Mouse (Mus musculus) hindbrain, embryonic 16.5 days (tissue): Measurements from ENCODE around the gene 4930451I11Rik. TPM values are rescaled to one million over a fixed set of nuclear protein-coding genes. Genes with fewer than 3 reads are reported as not detected.

Experiments
- ATAC-seq: fragments of 200-750 bp; cut with Nextera tagmentation; 2 replicates; pipeline ENCODE4 v1.8.0; 2017; ENCODE audit warnings: moderate TSS enrichment, moderate library complexity
- H3K27ac ChIP-seq: fragments of 300-500 bp; sonication (generic); 2 replicates; pipeline ENCODE4 v1.5.1; 2014; ENCODE audit warnings: low read depth, mild to moderate bottlenecking, control low read depth, low read length, moderate library complexity
- H3K27me3 ChIP-seq: fragments of 300-500 bp; sonication (generic); replicated peaks from 2 replicates; pipeline ENCODE4 v1.6.1; 2014; ENCODE audit warnings: low read length; ENCODE audit not compliant: control insufficient read depth, insufficient read depth
- H3K36me3 ChIP-seq: fragments of 300-500 bp; sonication (generic); 2 replicates; pipeline ENCODE4 v1.6.1; 2014; ENCODE audit warnings: mild to moderate bottlenecking, low read length, moderate library complexity, mixed read lengths; ENCODE audit not compliant: control insufficient read depth, insufficient read depth
- H3K4me1 ChIP-seq: fragments of 300-500 bp; sonication (generic); 2 replicates; pipeline ENCODE4 v1.6.1; 2014; ENCODE audit warnings: low read depth, low read length; ENCODE audit not compliant: control insufficient read depth, insufficient read depth
- H3K4me2 ChIP-seq: fragments of 300-500 bp; sonication (generic); 2 replicates; pipeline ENCODE4 v1.6.1; 2014; ENCODE audit warnings: mild to moderate bottlenecking, low read length, control low read depth, moderate library complexity
- H3K4me3 ChIP-seq: fragments of 300-500 bp; sonication (generic); 2 replicates; pipeline ENCODE4 v1.5.1; 2014; ENCODE audit warnings: mild to moderate bottlenecking, low read length, control low read depth, moderate library complexity
- H3K9ac ChIP-seq: fragments of 300-500 bp; sonication (generic); 2 replicates; pipeline ENCODE4 v1.6.1; 2014; ENCODE audit warnings: low read depth, mild to moderate bottlenecking, control low read depth, low read length, moderate library complexity
- H3K9me3 ChIP-seq: fragments of 300-500 bp; sonication (generic); 2 replicates; pipeline ENCODE4 v1.6.1; 2014; ENCODE audit warnings: mild to moderate bottlenecking, low read length, moderate library complexity; ENCODE audit not compliant: control insufficient read depth
- WGBS: fragments of 180-500 bp; shearing (Covaris S2); extraction: QIAGEN DNeasy Blood & Tissue Kit; methylation state at CpG from one replicate; pipeline ENCODE4 v1.1.7; 2014; 5-methylcytosine and 5-hydroxymethylcytosine counted together
- polyA plus RNA-seq: library from polyadenylated mRNA; unstranded; fragments of >200 nt; fragmentation: Nextera tagmentation; extraction: Ambion mirVana; gene quantifications from 2 replicates; pipeline ENCODE4 v1.2.1, GENCODE M21; 2015

Gene 4930451I11Rik
- polyA plus RNA-seq, 1 experiment from 2014 or later: 0.49 TPM

DNA sequence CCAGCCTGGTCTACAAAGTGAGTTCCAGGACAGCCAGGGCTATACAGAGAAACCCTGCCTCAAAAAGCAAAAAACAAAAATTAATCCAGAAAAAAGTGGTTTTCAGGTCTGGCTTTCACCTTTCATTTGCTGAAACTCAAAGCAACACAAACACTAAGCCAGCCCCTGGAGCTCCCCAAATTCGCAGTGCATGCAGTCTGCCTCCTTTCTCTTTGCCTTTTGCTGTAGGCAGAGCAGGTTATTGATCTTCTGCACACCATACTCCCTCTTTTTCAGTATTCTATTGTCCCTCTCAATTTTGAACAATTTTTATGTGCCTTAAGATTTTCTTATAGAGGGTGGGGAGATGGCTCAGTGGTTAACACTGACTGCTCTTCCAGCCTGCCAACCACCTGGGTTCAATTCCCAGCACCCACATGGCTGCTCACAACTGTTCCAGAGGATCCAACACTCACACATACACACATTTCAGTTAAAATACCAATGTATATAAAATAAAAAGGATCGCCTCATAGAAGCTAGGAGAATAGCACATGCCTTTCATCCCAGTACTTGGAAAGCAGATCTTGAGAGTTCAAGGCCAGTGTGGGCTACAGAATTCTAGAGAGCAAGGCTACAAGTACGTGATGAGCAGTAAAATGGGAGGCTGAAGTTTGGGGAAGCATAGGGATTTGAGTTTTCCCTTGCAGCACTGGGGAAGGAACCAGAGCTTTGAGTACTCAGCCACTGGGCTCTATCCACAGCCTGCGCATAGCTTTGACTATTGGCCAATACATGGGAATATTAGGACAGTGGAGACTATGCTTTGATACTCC lies 37.8 kb downstream of the 4930451I11Rik start:
- no peak overlapping the region for H3K27ac ChIP-seq
- H3K4me2 ChIP-seq: no peak overlapping the region
- H3K4me1 ChIP-seq: peaks cover 43% of the 10 kb centered on the region
- H3K4me3 ChIP-seq: no peak overlapping the region
- peaks cover 23% of the 10 kb centered on the region for H3K36me3 ChIP-seq
- H3K9ac ChIP-seq: no peak overlapping the region
- no peaks in the 10 kb centered on the region for H3K27me3 ChIP-seq
- H3K9me3 ChIP-seq: no peaks in the 10 kb centered on the region
- 70% methylated on average over 4 of the region's 4 CpGs for WGBS
- ATAC-seq: no peak

DNA sequence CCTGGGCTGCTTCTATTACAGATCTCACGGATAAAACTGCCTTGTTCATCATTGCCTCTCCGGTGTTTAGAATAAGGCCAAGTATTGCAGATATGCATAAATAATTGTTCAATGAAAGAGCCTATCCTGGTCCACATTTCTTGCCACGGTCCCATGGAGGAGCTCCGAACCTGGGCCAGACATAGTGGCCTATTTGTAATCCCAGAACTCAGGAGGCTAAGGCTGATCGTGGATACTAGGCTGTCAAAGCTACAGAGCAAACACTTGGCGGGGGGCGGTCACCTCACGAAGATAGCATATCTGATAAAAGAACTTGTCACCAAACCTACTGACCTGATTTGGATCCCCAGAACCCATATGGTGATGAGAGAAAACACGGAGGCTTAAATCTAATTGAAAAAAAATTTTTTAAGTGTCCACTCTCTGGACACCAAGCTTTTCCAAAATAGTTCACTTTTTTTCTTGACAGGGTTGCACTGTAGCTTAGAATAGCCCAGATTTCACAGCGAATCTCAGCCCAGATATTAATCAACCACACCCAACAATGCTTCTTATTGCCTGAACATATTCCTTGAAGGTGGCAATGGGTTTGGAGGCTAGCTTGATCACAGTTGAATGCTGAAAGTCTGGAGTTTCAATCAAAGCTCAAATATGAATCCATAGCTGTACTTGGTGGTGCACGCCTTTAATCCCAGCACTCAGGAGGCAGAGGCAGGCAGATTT lies 38.6 kb downstream of the 4930451I11Rik start:
- Histone ChIP-seq H3K36me3 (peaks cover 29% of the 10 kb centered on the region), H3K9me3 (no peaks in the 10 kb centered on the region), H3K4me2 (peak overlapping the region; percentile 83), H3K27ac (peak overlapping the region; percentile 93), H3K9ac (peak overlapping the region; percentile 87), H3K27me3 (no peaks in the 10 kb centered on the region), H3K4me3 (peak overlapping the region; percentile 89), H3K4me1 (peaks cover 40% of the 10 kb centered on the region)
- peak; percentile 8 for ATAC-seq
- WGBS: 29% methylated on average over 11 of the region's 11 CpGs

DNA sequence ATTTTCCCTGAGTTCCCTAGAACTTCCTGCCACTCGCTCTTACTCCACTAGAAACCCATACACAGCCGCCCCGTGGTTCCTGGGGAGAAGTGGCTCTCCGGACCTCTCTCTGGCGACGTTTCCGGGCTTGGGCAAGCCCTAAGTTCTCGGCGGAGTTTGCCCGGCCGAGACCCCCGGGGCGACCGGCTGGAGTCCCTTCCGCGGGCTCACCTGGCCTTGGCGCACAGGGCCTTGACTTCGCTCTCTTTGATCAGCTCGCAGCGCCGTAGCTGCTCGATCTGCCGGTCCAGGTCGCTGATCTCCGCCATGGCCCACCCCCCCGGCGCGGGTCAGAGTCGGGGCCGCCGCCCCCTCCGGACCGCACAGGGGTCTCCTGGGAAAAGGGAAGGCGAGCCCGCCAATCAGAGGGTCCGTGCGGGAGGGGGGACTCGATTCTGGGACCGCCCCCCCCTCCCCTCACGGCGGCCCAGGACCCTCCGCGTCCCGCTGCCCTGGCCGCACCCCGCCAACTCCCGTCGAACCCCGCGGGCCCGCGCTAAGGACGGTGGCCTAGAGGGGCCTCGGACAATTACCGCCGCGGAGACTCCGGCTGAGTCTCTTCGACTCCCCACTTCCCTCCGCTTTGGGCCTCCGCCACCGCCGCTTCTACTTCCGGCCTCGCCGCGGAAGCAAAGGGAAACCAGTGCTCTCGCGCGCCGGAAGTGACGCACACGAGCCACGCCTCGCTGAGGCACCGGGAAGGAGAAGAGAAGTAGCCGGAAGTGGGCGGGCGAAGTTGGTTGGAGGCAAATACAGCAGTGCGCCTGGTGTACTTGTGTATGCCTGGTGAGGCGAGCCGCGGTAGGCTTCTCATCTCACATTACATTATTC lies 39.4 kb downstream of the 4930451I11Rik start, which contains the start of gene Ppp4c:
TSS of gene Ppp4c (minus strand) at position 646 of the 870 bp plus-strand sequence.
- H3K9ac ChIP-seq: peak within 1 kb of the TSS; percentile 87
- peak within 1 kb of the TSS; percentile 93 for H3K27ac ChIP-seq
- H3K27me3 ChIP-seq: no peaks in the 10 kb centered on the region
- H3K36me3 ChIP-seq: peaks cover 36% of the 10 kb centered on the region
- H3K4me1 ChIP-seq: peaks cover 32% of the 10 kb centered on the region
- H3K9me3 ChIP-seq: no peaks in the 10 kb centered on the region
- H3K4me2 ChIP-seq: peak within 1 kb of the TSS; percentile 83
- ATAC-seq: peak; percentile 93
- WGBS: under 1% methylated on average over 69 of the region's 83 CpGs
- H3K4me3 ChIP-seq: peak within 1 kb of the TSS; percentile 89

DNA sequence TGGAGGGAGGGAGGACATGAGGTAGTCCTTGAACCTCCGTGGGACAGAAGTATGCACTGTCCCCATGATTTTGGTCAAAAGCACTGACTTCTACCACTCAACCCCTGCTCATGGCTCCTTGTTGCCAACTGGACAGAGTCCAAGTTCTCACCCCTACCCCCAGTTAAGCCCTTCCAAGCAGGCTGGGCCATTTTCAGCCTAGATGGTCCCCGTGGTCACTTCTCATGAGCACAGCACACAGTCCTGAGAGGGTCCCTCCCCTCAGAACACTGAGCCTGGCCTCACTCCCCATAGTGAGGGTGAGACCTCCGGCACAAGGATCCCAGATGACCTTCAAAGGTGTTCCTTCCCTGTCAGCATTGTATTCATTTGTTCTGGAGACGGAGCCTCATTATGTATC lies 42.3 kb downstream of the 4930451I11Rik start:
- Histone ChIP-seq H3K4me3 (no peak overlapping the region), H3K4me1 (peaks cover 19% of the 10 kb centered on the region), H3K27ac (no peak overlapping the region), H3K4me2 (no peak overlapping the region), H3K9me3 (no peaks in the 10 kb centered on the region), H3K27me3 (no peaks in the 10 kb centered on the region), H3K36me3 (peaks cover 29% of the 10 kb centered on the region), H3K9ac (no peak overlapping the region)
- no peak for ATAC-seq
- 94% methylated on average over 4 of the region's 4 CpGs for WGBS

DNA sequence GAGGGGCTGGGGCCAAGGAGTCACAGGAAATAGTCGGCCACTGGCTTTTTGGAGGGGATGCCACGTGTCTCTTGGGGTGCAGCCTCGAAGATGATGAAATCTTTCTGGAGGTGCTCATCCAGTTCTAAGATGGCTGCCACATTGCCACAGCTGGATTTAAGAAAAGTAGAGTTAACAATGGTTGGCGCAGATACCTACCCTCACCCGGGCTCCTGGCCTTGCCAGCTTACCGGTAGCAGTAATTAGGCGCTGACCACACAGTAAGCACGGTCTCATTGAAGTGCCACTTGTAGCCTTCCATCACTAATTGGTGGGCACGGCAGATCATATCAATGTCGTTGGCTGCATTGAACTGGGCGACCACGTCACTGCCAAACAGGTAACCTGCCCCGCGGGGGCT lies 45.3 kb downstream of the 4930451I11Rik start:
- peaks cover 29% of the 10 kb centered on the region for H3K36me3 ChIP-seq
- no peak for ATAC-seq
- H3K4me3 ChIP-seq: no peak overlapping the region
- 93% methylated on average over 14 of the region's 14 CpGs for WGBS
- no peak overlapping the region for H3K9ac ChIP-seq
- no peaks in the 10 kb centered on the region for H3K27me3 ChIP-seq
- H3K4me1 ChIP-seq: peaks cover 12% of the 10 kb centered on the region
- H3K27ac ChIP-seq: no peak overlapping the region
- H3K9me3 ChIP-seq: no peaks in the 10 kb centered on the region
- H3K4me2 ChIP-seq: no peak overlapping the region

DNA sequence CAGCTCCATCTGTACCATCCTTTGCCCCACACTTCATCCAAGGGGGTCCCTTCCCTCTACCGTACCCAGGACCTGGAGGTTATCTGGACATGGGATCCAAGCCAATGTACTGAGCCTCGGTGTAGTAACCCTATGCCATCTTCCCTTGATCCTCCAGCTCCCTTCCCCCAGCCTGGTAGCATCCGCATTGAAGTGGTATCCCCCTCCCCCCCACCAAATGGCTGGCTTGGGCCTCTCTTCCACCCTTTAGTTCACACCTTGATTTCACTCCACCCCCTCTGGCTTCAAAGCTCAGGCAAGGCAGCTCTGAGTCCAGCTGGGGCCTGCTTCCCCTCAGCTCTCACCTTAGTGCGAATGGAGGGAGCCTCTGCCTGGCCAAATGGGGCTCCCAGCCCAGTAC lies 46.4 kb downstream of the 4930451I11Rik start:
- Histone ChIP-seq H3K27me3 (no peaks in the 10 kb centered on the region), H3K4me3 (no peak overlapping the region), H3K9me3 (no peaks in the 10 kb centered on the region), H3K4me1 (peaks cover 13% of the 10 kb centered on the region), H3K4me2 (no peak overlapping the region), H3K9ac (no peak overlapping the region), H3K27ac (no peak overlapping the region), H3K36me3 (peaks cover 29% of the 10 kb centered on the region)
- no peak for ATAC-seq
- WGBS: 93% methylated on average over 4 of the region's 4 CpGs

DNA sequence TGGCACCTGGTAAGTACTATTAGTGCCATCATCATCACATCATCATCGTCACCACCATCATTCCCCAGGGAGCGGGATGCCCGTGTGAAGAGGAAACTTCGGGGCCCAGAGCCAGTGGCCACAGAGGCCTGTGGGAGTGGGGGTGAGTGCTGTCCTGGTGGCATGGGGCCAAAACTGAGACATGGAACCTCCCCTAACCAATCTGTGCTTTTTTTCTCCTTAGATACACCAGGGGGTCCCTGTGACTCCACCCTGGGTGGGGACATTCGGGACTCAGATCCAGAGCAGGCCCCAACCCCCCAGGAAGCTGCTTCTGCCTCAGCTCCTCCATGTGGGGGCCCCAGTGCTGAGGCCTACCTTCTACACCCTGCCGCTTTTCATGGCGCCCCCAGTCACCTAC lies 47.0 kb downstream of the 4930451I11Rik start:
- WGBS: 85% methylated on average over 7 of the region's 7 CpGs
- no peak overlapping the region for H3K27ac ChIP-seq
- peaks cover 29% of the 10 kb centered on the region for H3K36me3 ChIP-seq

DNA sequence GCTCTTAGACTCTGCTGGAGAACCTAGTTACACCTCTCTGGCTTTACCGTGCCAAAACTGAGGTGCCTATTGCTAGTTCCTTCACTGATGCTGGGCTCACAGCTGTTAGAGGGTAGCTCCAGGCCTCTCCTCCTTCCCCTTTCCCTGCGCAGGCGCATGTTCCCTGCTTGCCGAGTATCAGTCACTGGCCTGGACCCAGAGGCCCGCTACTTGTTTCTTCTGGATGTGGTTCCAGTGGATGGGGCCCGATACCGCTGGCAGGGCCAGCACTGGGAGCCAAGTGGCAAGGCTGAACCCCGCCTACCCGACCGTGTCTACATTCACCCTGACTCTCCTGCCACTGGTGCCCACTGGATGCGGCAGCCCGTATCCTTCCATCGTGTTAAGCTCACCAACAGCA lies 48.7 kb downstream of the 4930451I11Rik start:
- 87% methylated on average over 13 of the region's 13 CpGs for WGBS
- Histone ChIP-seq H3K4me2 (no peak overlapping the region), H3K9me3 (no peaks in the 10 kb centered on the region), H3K27ac (no peak overlapping the region), H3K9ac (no peak overlapping the region), H3K4me3 (no peak overlapping the region), H3K4me1 (peaks cover 24% of the 10 kb centered on the region), H3K36me3 (peaks cover 22% of the 10 kb centered on the region), H3K27me3 (no peaks in the 10 kb centered on the region)
- ATAC-seq: no peak

More for the DNA sequence above, 47.0 kb downstream of the 4930451I11Rik start:
- Histone ChIP-seq H3K4me3 (no peak overlapping the region), H3K9me3 (no peaks in the 10 kb centered on the region), H3K27me3 (no peaks in the 10 kb centered on the region), H3K4me2 (no peak overlapping the region), H3K4me1 (peaks cover 17% of the 10 kb centered on the region), H3K9ac (no peak overlapping the region)
- no peak for ATAC-seq
